Mouse (Mus musculus) kidney, adult 2 months (tissue): Measurements from ENCODE around the gene Ino80b.

Experiments
- CTCF ChIP-seq: fragments of 200-500 bp; conservative IDR thresholded peaks from 2 replicates; pipeline ENCODE4 v1.5.1; 2011; ENCODE audit warnings: low read depth, mild to moderate bottlenecking, control low read depth, low read length, moderate library complexity, mixed read lengths; ENCODE audit not compliant: insufficient read depth, insufficient read length
- POLR2A ChIP-seq: fragments of 200-500 bp; IDR thresholded peaks from one replicate; pipeline ENCODE4 v1.6.1; 2011; ENCODE audit warnings: low read depth, low read length, control low read depth

GRCm38 (mm10) chr6:83095968-83096367, 29.3 kb downstream of the Ino80b start:
- TF ChIP-seq CTCF (no peak), POLR2A (no peak)
